Mouse (Mus musculus): ENCODE results near the gene Dkk3. TPM values are rescaled to one million over a fixed set of nuclear protein-coding genes. Genes with fewer than 3 reads are reported as not detected.

Dkk3 gene
- polyA plus RNA-seq, 1 experiment from 2014 or later, result not detected

- Histone ChIP-seq H3K27ac (no peak overlapping the region), H3K4me3 (ENCODE audit: inconsistent target) (no peak overlapping the region), H3K79me2 (ENCODE audit: inconsistent target) (no peaks in the 10 kb centered on the region), H3K36me3 (ENCODE audit: inconsistent target) (no peaks in the 10 kb centered on the region)
- 83% methylated on average over 4 of the region's 4 CpGs for WGBS (ENCODE audit: missing documents)
Measured at GRCm38 (mm10) chr7:112154445-112154844, 4.4 kb downstream of the Dkk3 start.

GRCm38 (mm10) chr7:112149113-112149512 is 9.7 kb downstream of the Dkk3 start:
- Histone ChIP-seq H3K79me2 (ENCODE audit: inconsistent target) (no peaks in the 10 kb centered on the region), H3K27ac (no peak overlapping the region), H3K36me3 (ENCODE audit: inconsistent target) (no peaks in the 10 kb centered on the region), H3K4me3 (ENCODE audit: inconsistent target) (no peak overlapping the region)
- WGBS (ENCODE audit: missing documents), result 87% methylated on average over 10 of the region's 10 CpGs

GRCm38 (mm10) chr7:112147979-112148378 is 10.9 kb downstream of the Dkk3 start:
- Histone ChIP-seq H3K79me2 (ENCODE audit: inconsistent target) (no peaks in the 10 kb centered on the region), H3K36me3 (ENCODE audit: inconsistent target) (no peaks in the 10 kb centered on the region), H3K27ac (no peak overlapping the region), H3K4me3 (ENCODE audit: inconsistent target) (no peak overlapping the region)
- 32% methylated on average over 2 of the region's 2 CpGs for WGBS (ENCODE audit: missing documents)

- Histone ChIP-seq H3K79me2 (ENCODE audit: inconsistent target) (no peaks in the 10 kb centered on the region), H3K36me3 (ENCODE audit: inconsistent target) (no peaks in the 10 kb centered on the region), H3K4me3 (ENCODE audit: inconsistent target) (no peak overlapping the region), H3K27ac (no peak overlapping the region)
- WGBS (ENCODE audit: missing documents), result 90% methylated on average over 11 of the region's 11 CpGs
Measured at GRCm38 (mm10) chr7:112144646-112145179, 14.1 kb downstream of the Dkk3 start.

- WGBS (ENCODE audit: missing documents), result 96% methylated on average over 4 of the region's 4 CpGs
- Histone ChIP-seq H3K36me3 (ENCODE audit: inconsistent target) (no peaks in the 10 kb centered on the region), H3K27ac (no peak overlapping the region), H3K79me2 (ENCODE audit: inconsistent target) (no peaks in the 10 kb centered on the region), H3K4me3 (ENCODE audit: inconsistent target) (no peak overlapping the region)
Measured at GRCm38 (mm10) chr7:112143978-112144377, 14.9 kb downstream of the Dkk3 start.

- no peak overlapping the region for H3K27ac ChIP-seq
- WGBS (ENCODE audit: missing documents), result 74% methylated on average over 7 of the region's 7 CpGs
- no peaks in the 10 kb centered on the region for H3K79me2 ChIP-seq (ENCODE audit: inconsistent target)
Measured at GRCm38 (mm10) chr7:112143090-112143500, 15.8 kb downstream of the Dkk3 start.

GRCm38 (mm10) chr7:112142616-112143015 is 16.2 kb downstream of the Dkk3 start:
- Histone ChIP-seq H3K4me3 (ENCODE audit: inconsistent target) (no peak overlapping the region), H3K27ac (no peak overlapping the region), H3K79me2 (ENCODE audit: inconsistent target) (no peaks in the 10 kb centered on the region), H3K36me3 (ENCODE audit: inconsistent target) (no peaks in the 10 kb centered on the region)
- 77% methylated on average over 3 of the region's 3 CpGs for WGBS (ENCODE audit: missing documents)

More at GRCm38 (mm10) chr7:112143090-112143500, 15.8 kb downstream of the Dkk3 start:
- H3K36me3 ChIP-seq (ENCODE audit: inconsistent target), result no peaks in the 10 kb centered on the region
- no peak overlapping the region for H3K4me3 ChIP-seq (ENCODE audit: inconsistent target)

GRCm38 (mm10) chr7:112140725-112141124 is 18.1 kb downstream of the Dkk3 start:
- Histone ChIP-seq H3K79me2 (ENCODE audit: inconsistent target) (no peaks in the 10 kb centered on the region), H3K4me3 (ENCODE audit: inconsistent target) (no peak overlapping the region), H3K27ac (no peak overlapping the region), H3K36me3 (ENCODE audit: inconsistent target) (no peaks in the 10 kb centered on the region)
- 90% methylated on average over 2 of the region's 2 CpGs for WGBS (ENCODE audit: missing documents)

- H3K79me2 ChIP-seq (ENCODE audit: inconsistent target), result no peaks in the 10 kb centered on the region
- H3K27ac ChIP-seq, result no peak overlapping the region
- no peaks in the 10 kb centered on the region for H3K36me3 ChIP-seq (ENCODE audit: inconsistent target)
- H3K4me3 ChIP-seq (ENCODE audit: inconsistent target), result no peak overlapping the region
- 66% methylated on average over 11 of the region's 11 CpGs for WGBS (ENCODE audit: missing documents)
Measured at GRCm38 (mm10) chr7:112138509-112139405, 20.1 kb downstream of the Dkk3 start.

- WGBS (ENCODE audit: missing documents), result 91% methylated on average over 7 of the region's 7 CpGs
Measured at GRCm38 (mm10) chr7:112138168-112138508, 20.7 kb downstream of the Dkk3 start.

GRCm38 (mm10) chr7:112136537-112136936 is 22.3 kb downstream of the Dkk3 start:
- no peak overlapping the region for H3K27ac ChIP-seq
- H3K79me2 ChIP-seq (ENCODE audit: inconsistent target), result no peaks in the 10 kb centered on the region
- H3K4me3 ChIP-seq (ENCODE audit: inconsistent target), result no peak overlapping the region
- H3K36me3 ChIP-seq (ENCODE audit: inconsistent target), result no peaks in the 10 kb centered on the region
- 82% methylated on average over 5 of the region's 5 CpGs for WGBS (ENCODE audit: missing documents)

More at GRCm38 (mm10) chr7:112138168-112138508, 20.7 kb downstream of the Dkk3 start:
- Histone ChIP-seq H3K36me3 (ENCODE audit: inconsistent target) (no peaks in the 10 kb centered on the region), H3K4me3 (ENCODE audit: inconsistent target) (no peak overlapping the region), H3K27ac (no peak overlapping the region), H3K79me2 (ENCODE audit: inconsistent target) (no peaks in the 10 kb centered on the region)

- 91% methylated on average over 4 of the region's 4 CpGs for WGBS (ENCODE audit: missing documents)
- no peaks in the 10 kb centered on the region for H3K36me3 ChIP-seq (ENCODE audit: inconsistent target)
- no peak overlapping the region for H3K27ac ChIP-seq
- no peak overlapping the region for H3K4me3 ChIP-seq (ENCODE audit: inconsistent target)
- H3K79me2 ChIP-seq (ENCODE audit: inconsistent target), result no peaks in the 10 kb centered on the region
Measured at GRCm38 (mm10) chr7:112135161-112135560, 23.7 kb downstream of the Dkk3 start.

GRCm38 (mm10) chr7:112133277-112133676 is 25.6 kb downstream of the Dkk3 start:
- 88% methylated on average over 5 of the region's 5 CpGs for WGBS (ENCODE audit: missing documents)
- H3K79me2 ChIP-seq (ENCODE audit: inconsistent target), result no peaks in the 10 kb centered on the region
- no peak overlapping the region for H3K4me3 ChIP-seq (ENCODE audit: inconsistent target)
- no peak overlapping the region for H3K27ac ChIP-seq
- no peaks in the 10 kb centered on the region for H3K36me3 ChIP-seq (ENCODE audit: inconsistent target)

GRCm38 (mm10) chr7:112132005-112132404 is 26.9 kb downstream of the Dkk3 start:
- WGBS (ENCODE audit: missing documents), result 88% methylated on average over 6 of the region's 6 CpGs
- Histone ChIP-seq H3K36me3 (ENCODE audit: inconsistent target) (no peaks in the 10 kb centered on the region), H3K79me2 (ENCODE audit: inconsistent target) (no peaks in the 10 kb centered on the region), H3K27ac (no peak overlapping the region), H3K4me3 (ENCODE audit: inconsistent target) (no peak overlapping the region)

GRCm38 (mm10) chr7:112130660-112131059 is 28.2 kb downstream of the Dkk3 start:
- no peaks in the 10 kb centered on the region for H3K36me3 ChIP-seq (ENCODE audit: inconsistent target)
- WGBS (ENCODE audit: missing documents), result 91% methylated on average over 3 of the region's 3 CpGs
- H3K27ac ChIP-seq, result no peak overlapping the region
- no peaks in the 10 kb centered on the region for H3K79me2 ChIP-seq (ENCODE audit: inconsistent target)
- no peak overlapping the region for H3K4me3 ChIP-seq (ENCODE audit: inconsistent target)

Measured in macrophage (primary cell).